Mouse (Mus musculus) lung, postnatal 10 days (tissue): ENCODE measurements at regions not wholly inside any gene's neighbourhood (a gene's known extent, or its start where the extent isn't known, plus 50 kb on each side); places are given as distances from the start of the nearest gene placed in this dataset.

Source experiments
- DNase-seq: peaks from one replicate; pipeline ENCODE4 v3.0.0; 2021

- DNase-seq = no peak
Observed at GRCm38 (mm10) chr6:36645415-36645814, 164.6 kb downstream of the Ptn start.

GRCm38 (mm10) chr6:36644880-36645279 lies 165.1 kb downstream of the Ptn start:
- DNase-seq = no peak

GRCm38 (mm10) chr6:36637031-36637430 lies 173.0 kb downstream of the Ptn start:
- no peak for DNase-seq

GRCm38 (mm10) chr6:36627648-36628047 lies 182.4 kb downstream of the Ptn start:
- DNase-seq = no peak

- DNase-seq = no peak
Observed at GRCm38 (mm10) chr6:36608281-36608970, 201.6 kb downstream of the Ptn start.

GRCm38 (mm10) chr6:36605578-36606205 lies 204.3 kb downstream of the Ptn start:
- DNase-seq = no peak

- DNase-seq = no peak
Observed at GRCm38 (mm10) chr6:36604802-36605201, 205.2 kb downstream of the Ptn start.

- peak; percentile 9 for DNase-seq
Observed at GRCm38 (mm10) chr6:36596574-36596973, 208.7 kb downstream of the Chrm2 start.

- DNase-seq = no peak
Observed at GRCm38 (mm10) chr6:36590881-36591630, 203.2 kb downstream of the Chrm2 start.

GRCm38 (mm10) chr6:36581043-36581442 lies 193.2 kb downstream of the Chrm2 start:
- DNase-seq = no peak
